Mouse (Mus musculus) ES-Bruce4 (cell line): ENCODE data around the gene Olfr1402. TPM values are rescaled to one million over a fixed set of nuclear protein-coding genes. Genes with fewer than 3 reads are reported as not detected.

Experiments
- H3K27ac ChIP-seq: 2 replicates; pipeline ENCODE4 v1.5.1; 2012; ENCODE audit warnings: low read length, inconsistent platforms; ENCODE audit not compliant: insufficient read depth
- H3K27me3 ChIP-seq: 2 replicates; pipeline ENCODE4 v1.6.1; 2012; ENCODE audit warnings: mild to moderate bottlenecking, low read length, inconsistent platforms; ENCODE audit not compliant: control insufficient read depth, poor library complexity, insufficient read depth, severe bottlenecking
- H3K36me3 ChIP-seq: 2 replicates; pipeline ENCODE4 v1.6.1; 2012; ENCODE audit warnings: inconsistent platforms, mild to moderate bottlenecking, low read length, moderate library complexity; ENCODE audit not compliant: control insufficient read depth, poor library complexity, insufficient read depth, severe bottlenecking
- H3K4me1 ChIP-seq: one replicate; pipeline ENCODE4 v1.8.1; 2011; ENCODE audit warnings: low read length; ENCODE audit not compliant: control insufficient read depth, insufficient read depth
- H3K4me3 ChIP-seq: 2 replicates; pipeline ENCODE4 v1.5.1; 2011; ENCODE audit warnings: low read depth, mild to moderate bottlenecking, low read length
- H3K9ac ChIP-seq: 2 replicates; pipeline ENCODE4 v1.6.1; 2012; ENCODE audit warnings: low read depth, mild to moderate bottlenecking, inconsistent platforms; ENCODE audit not compliant: poor library complexity, severe bottlenecking
- H3K9me3 ChIP-seq: replicated peaks from 2 replicates; pipeline ENCODE4 v1.6.1; 2012; ENCODE audit warnings: mild to moderate bottlenecking, low read length, inconsistent platforms; ENCODE audit not compliant: control insufficient read depth, poor library complexity, insufficient read depth, severe bottlenecking
- CTCF ChIP-seq: IDR thresholded peaks from one replicate; pipeline ENCODE4 v1.8.1; 2011; ENCODE audit warnings: low read depth, low read length
- EP300 ChIP-seq: IDR thresholded peaks from 2 replicates; pipeline ENCODE4 v1.6.1; 2011; ENCODE audit warnings: low read depth, low read length; ENCODE audit not compliant: insufficient read depth
- POLR2A ChIP-seq: IDR thresholded peaks from one replicate; pipeline ENCODE4 v1.8.1; 2011; ENCODE audit warnings: low read length; ENCODE audit not compliant: insufficient read depth
- polyA plus RNA-seq: library from polyadenylated mRNA; stranded (reverse); fragments of >200 nt; gene quantifications from 2 replicates; pipeline ENCODE4 v1.2.4, GENCODE M21; 2011; ENCODE audit warnings: low read depth; ENCODE audit not compliant: missing spikeins, insufficient read depth, insufficient read length

The Olfr1402 gene
- polyA plus RNA-seq, 1 experiment = not detected

DNA sequence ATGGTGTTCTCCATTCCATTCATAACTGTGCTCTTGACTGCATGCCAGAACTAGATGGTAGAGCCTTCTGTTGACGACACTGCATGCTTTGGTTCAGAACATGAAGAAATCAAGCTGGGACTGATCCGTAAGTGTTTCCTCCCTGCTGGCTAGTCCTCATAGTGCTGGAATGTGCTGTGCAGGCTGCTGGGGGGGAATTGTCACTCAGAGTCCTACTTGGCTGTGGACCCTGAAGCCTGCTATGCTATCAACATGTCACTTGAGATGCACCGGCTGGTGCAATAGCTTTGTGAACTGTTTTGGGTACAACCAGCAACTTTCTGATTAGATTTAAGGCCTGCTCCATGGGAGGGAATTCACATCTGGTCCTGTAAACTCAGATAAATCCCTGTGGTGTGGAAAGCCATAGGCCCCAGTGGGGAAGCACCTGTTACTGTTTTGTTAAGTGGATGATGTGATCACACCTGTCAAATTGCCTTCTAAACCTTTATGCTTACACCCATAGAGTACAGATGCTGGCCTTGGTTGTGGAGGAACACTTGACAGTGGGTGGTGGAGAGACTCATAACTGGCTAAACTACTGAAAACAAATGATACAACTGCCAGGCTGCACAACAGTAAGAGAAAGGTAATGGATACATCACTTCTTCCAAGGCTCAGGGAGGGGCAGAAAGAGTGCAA, 58.3 kb downstream of the Olfr1402 start:
- TF ChIP-seq CTCF (no peak), POLR2A (no peak), EP300 (no peak)

GRCm38 (mm10) chr3:97358448-97358847, 63.4 kb downstream of the Olfr1402 start:
- TF ChIP-seq CTCF = no peak
- TF ChIP-seq EP300 = no peak
- no peak for TF ChIP-seq POLR2A
- no peaks in the 10 kb centered on the region for H3K4me1 ChIP-seq
- H3K36me3 ChIP-seq = no peaks in the 10 kb centered on the region
- no peaks in the 10 kb centered on the region for H3K27me3 ChIP-seq
- no peaks in the 10 kb centered on the region for H3K9me3 ChIP-seq
- H3K27ac ChIP-seq = no peak overlapping the region
- H3K9ac ChIP-seq = no peak overlapping the region
- no peak overlapping the region for H3K4me3 ChIP-seq

More for the DNA sequence above, 58.3 kb downstream of the Olfr1402 start:
- no peaks in the 10 kb centered on the region for H3K4me1 ChIP-seq
- no peak overlapping the region for H3K9ac ChIP-seq
- H3K4me3 ChIP-seq = no peak overlapping the region
- no peak overlapping the region for H3K27ac ChIP-seq
- no peaks in the 10 kb centered on the region for H3K27me3 ChIP-seq
- no peaks in the 10 kb centered on the region for H3K9me3 ChIP-seq
- no peaks in the 10 kb centered on the region for H3K36me3 ChIP-seq

Other genes with a start within 250 kb of the Olfr1402 start
- gene Bcl9, start 124.1 kb downstream of the Olfr1402 start, polyA plus RNA-seq = 26.3 and 32.1 TPM in 2 replicates
- gene Chd1l, start 188.2 kb upstream of the Olfr1402 start, polyA plus RNA-seq = 21.9 and 23.7 TPM in 2 replicates
- gene Fmo5, start 206.8 kb upstream of the Olfr1402 start, polyA plus RNA-seq = 1.3 and 2.0 TPM in 2 replicates
- gene Prkab2, start 236.2 kb upstream of the Olfr1402 start, polyA plus RNA-seq = 17.6 and 21.2 TPM in 2 replicates